Mouse (Mus musculus): Measurements from ENCODE around the gene Vps8. TPM values are rescaled to one million over a fixed set of nuclear protein-coding genes. Genes with fewer than 3 reads are reported as not detected.

Vps8 gene
- polyA plus RNA-seq, 1 experiment = 9.1 TPM

GRCm38 (mm10) chr16:21405224-21405969, 17.5 kb upstream of the Vps8 start:
- H3K79me2 ChIP-seq (ENCODE audit: control insufficient read depth, insufficient read depth) = no peaks in the 10 kb centered on the region
- H3K27me3 ChIP-seq (ENCODE audit: control insufficient read depth, insufficient read depth, insufficient read length) = no peaks in the 10 kb centered on the region
- no peaks in the 10 kb centered on the region for H3K79me3 ChIP-seq (ENCODE audit: low read depth)
- no peak overlapping the region for H3K4me3 ChIP-seq (ENCODE audit: insufficient read depth, poor library complexity, severe bottlenecking)
- H3ac ChIP-seq (ENCODE audit: control insufficient read depth, insufficient read length, low read depth) = no peak overlapping the region
- no peak for TF ChIP-seq MAX (IDR thresholded peaks at IDR 0.05)
- TF ChIP-seq CTCF (IDR thresholded peaks at IDR 0.05; ENCODE audit: control insufficient read depth, insufficient read depth, insufficient read length) = no peak
- TF ChIP-seq CEBPB (IDR thresholded peaks at IDR 0.05; ENCODE audit: low read depth) = no peak
- TF ChIP-seq MYOG (IDR thresholded peaks at IDR 0.05; ENCODE audit: control insufficient read depth, extremely low read depth, insufficient read length) = no peak
- TF ChIP-seq USF1 (IDR thresholded peaks at IDR 0.05; ENCODE audit: low read depth) = no peak
- no peak for TF ChIP-seq MYOD1 (IDR thresholded peaks at IDR 0.05; ENCODE audit: control insufficient read depth, insufficient read length, low read depth)
- no peak for TF ChIP-seq FOSL1 (IDR thresholded peaks at IDR 0.05; ENCODE audit: insufficient read depth, low read length, poor library complexity, severe bottlenecking)
- H3K36me3 ChIP-seq (ENCODE audit: control insufficient read depth, insufficient read depth) = no peaks in the 10 kb centered on the region

- H3K4me3 ChIP-seq (ENCODE audit: insufficient read depth, poor library complexity, severe bottlenecking) = no peak overlapping the region
- H3K27me3 ChIP-seq (ENCODE audit: control insufficient read depth, insufficient read depth, insufficient read length) = no peaks in the 10 kb centered on the region
- H3K79me3 ChIP-seq (ENCODE audit: low read depth) = no peaks in the 10 kb centered on the region
- no peak overlapping the region for H3ac ChIP-seq (ENCODE audit: control insufficient read depth, insufficient read length, low read depth)
- H3K36me3 ChIP-seq (ENCODE audit: control insufficient read depth, insufficient read depth) = no peaks in the 10 kb centered on the region
- no peaks in the 10 kb centered on the region for H3K79me2 ChIP-seq (ENCODE audit: control insufficient read depth, insufficient read depth)
- TF ChIP-seq FOSL1 (IDR thresholded peaks at IDR 0.05; ENCODE audit: insufficient read depth, low read length, poor library complexity, severe bottlenecking) (no peak), MAX (IDR thresholded peaks at IDR 0.05) (no peak), CTCF (IDR thresholded peaks at IDR 0.05; ENCODE audit: control insufficient read depth, insufficient read depth, insufficient read length) (no peak), MYOD1 (IDR thresholded peaks at IDR 0.05; ENCODE audit: control insufficient read depth, insufficient read length, low read depth) (no peak), CEBPB (IDR thresholded peaks at IDR 0.05; ENCODE audit: low read depth) (no peak), USF1 (IDR thresholded peaks at IDR 0.05; ENCODE audit: low read depth) (no peak), MYOG (IDR thresholded peaks at IDR 0.05; ENCODE audit: control insufficient read depth, extremely low read depth, insufficient read length) (no peak)
These were observed 16.8 kb upstream of the Vps8 start for GRCm38 (mm10) chr16:21406136-21406535.

- Histone ChIP-seq H3K4me3 (ENCODE audit: insufficient read depth, poor library complexity, severe bottlenecking) (no peak overlapping the region), H3K79me3 (ENCODE audit: low read depth) (no peaks in the 10 kb centered on the region), H3ac (ENCODE audit: control insufficient read depth, insufficient read length, low read depth) (no peak overlapping the region), H3K36me3 (ENCODE audit: control insufficient read depth, insufficient read depth) (no peaks in the 10 kb centered on the region), H3K27me3 (ENCODE audit: control insufficient read depth, insufficient read depth, insufficient read length) (no peaks in the 10 kb centered on the region), H3K79me2 (ENCODE audit: control insufficient read depth, insufficient read depth) (no peaks in the 10 kb centered on the region)
- TF ChIP-seq MYOG (IDR thresholded peaks at IDR 0.05; ENCODE audit: control insufficient read depth, extremely low read depth, insufficient read length) (no peak), MAX (IDR thresholded peaks at IDR 0.05) (no peak), CTCF (IDR thresholded peaks at IDR 0.05; ENCODE audit: control insufficient read depth, insufficient read depth, insufficient read length) (no peak), FOSL1 (IDR thresholded peaks at IDR 0.05; ENCODE audit: insufficient read depth, low read length, poor library complexity, severe bottlenecking) (no peak), MYOD1 (IDR thresholded peaks at IDR 0.05; ENCODE audit: control insufficient read depth, insufficient read length, low read depth) (no peak), CEBPB (IDR thresholded peaks at IDR 0.05; ENCODE audit: low read depth) (no peak), USF1 (IDR thresholded peaks at IDR 0.05; ENCODE audit: low read depth) (no peak)
These were observed 11.1 kb upstream of the Vps8 start for GRCm38 (mm10) chr16:21411779-21412178.

- TF ChIP-seq MAX (IDR thresholded peaks at IDR 0.05) (peak; percentile 68), MYOD1 (IDR thresholded peaks at IDR 0.05; ENCODE audit: control insufficient read depth, insufficient read length, low read depth) (no peak), MYOG (IDR thresholded peaks at IDR 0.05; ENCODE audit: control insufficient read depth, extremely low read depth, insufficient read length) (no peak), CTCF (IDR thresholded peaks at IDR 0.05; ENCODE audit: control insufficient read depth, insufficient read depth, insufficient read length) (peak; percentile 94), CEBPB (IDR thresholded peaks at IDR 0.05; ENCODE audit: low read depth) (no peak), USF1 (IDR thresholded peaks at IDR 0.05; ENCODE audit: low read depth) (no peak), FOSL1 (IDR thresholded peaks at IDR 0.05; ENCODE audit: insufficient read depth, low read length, poor library complexity, severe bottlenecking) (no peak)
- Histone ChIP-seq H3K27me3 (ENCODE audit: control insufficient read depth, insufficient read depth, insufficient read length) (no peaks in the 10 kb centered on the region), H3K36me3 (ENCODE audit: control insufficient read depth, insufficient read depth) (no peaks in the 10 kb centered on the region)
These were observed 10.3 kb upstream of the Vps8 start for GRCm38 (mm10) chr16:21412593-21413047.

GRCm38 (mm10) chr16:21413819-21414218, 9.1 kb upstream of the Vps8 start:
- Histone ChIP-seq H3K27me3 (ENCODE audit: control insufficient read depth, insufficient read depth, insufficient read length) (no peaks in the 10 kb centered on the region), H3K36me3 (ENCODE audit: control insufficient read depth, insufficient read depth) (no peaks in the 10 kb centered on the region), H3K79me2 (ENCODE audit: control insufficient read depth, insufficient read depth) (no peaks in the 10 kb centered on the region), H3K79me3 (ENCODE audit: low read depth) (no peaks in the 10 kb centered on the region), H3K4me3 (ENCODE audit: insufficient read depth, poor library complexity, severe bottlenecking) (no peak overlapping the region), H3ac (ENCODE audit: control insufficient read depth, insufficient read length, low read depth) (no peak overlapping the region)
- no peak for TF ChIP-seq USF1 (IDR thresholded peaks at IDR 0.05; ENCODE audit: low read depth)
- TF ChIP-seq CTCF (IDR thresholded peaks at IDR 0.05; ENCODE audit: control insufficient read depth, insufficient read depth, insufficient read length) = no peak
- TF ChIP-seq MYOD1 (IDR thresholded peaks at IDR 0.05; ENCODE audit: control insufficient read depth, insufficient read length, low read depth) = no peak
- TF ChIP-seq CEBPB (IDR thresholded peaks at IDR 0.05; ENCODE audit: low read depth) = no peak
- no peak for TF ChIP-seq MAX (IDR thresholded peaks at IDR 0.05)
- TF ChIP-seq FOSL1 (IDR thresholded peaks at IDR 0.05; ENCODE audit: insufficient read depth, low read length, poor library complexity, severe bottlenecking) = no peak
- TF ChIP-seq MYOG (IDR thresholded peaks at IDR 0.05; ENCODE audit: control insufficient read depth, extremely low read depth, insufficient read length) = no peak

More at GRCm38 (mm10) chr16:21412593-21413047, 10.3 kb upstream of the Vps8 start:
- H3K79me3 ChIP-seq (ENCODE audit: low read depth) = no peaks in the 10 kb centered on the region
- H3ac ChIP-seq (ENCODE audit: control insufficient read depth, insufficient read length, low read depth) = no peak overlapping the region
- H3K4me3 ChIP-seq (ENCODE audit: insufficient read depth, poor library complexity, severe bottlenecking) = no peak overlapping the region
- no peaks in the 10 kb centered on the region for H3K79me2 ChIP-seq (ENCODE audit: control insufficient read depth, insufficient read depth)

All from C2C12 (cell line).